Mouse (Mus musculus) ES-Bruce4 (cell line): ENCODE data around the gene Hsf2bp.

ENCODE experiments used
- CTCF ChIP-seq: IDR thresholded peaks from one replicate; pipeline ENCODE4 v1.8.1; 2011; ENCODE audit warnings: low read depth, low read length
- EP300 ChIP-seq: IDR thresholded peaks from 2 replicates; pipeline ENCODE4 v1.6.1; 2011; ENCODE audit warnings: low read depth, low read length; ENCODE audit not compliant: insufficient read depth
- POLR2A ChIP-seq: IDR thresholded peaks from one replicate; pipeline ENCODE4 v1.8.1; 2011; ENCODE audit warnings: low read length; ENCODE audit not compliant: insufficient read depth

DNA sequence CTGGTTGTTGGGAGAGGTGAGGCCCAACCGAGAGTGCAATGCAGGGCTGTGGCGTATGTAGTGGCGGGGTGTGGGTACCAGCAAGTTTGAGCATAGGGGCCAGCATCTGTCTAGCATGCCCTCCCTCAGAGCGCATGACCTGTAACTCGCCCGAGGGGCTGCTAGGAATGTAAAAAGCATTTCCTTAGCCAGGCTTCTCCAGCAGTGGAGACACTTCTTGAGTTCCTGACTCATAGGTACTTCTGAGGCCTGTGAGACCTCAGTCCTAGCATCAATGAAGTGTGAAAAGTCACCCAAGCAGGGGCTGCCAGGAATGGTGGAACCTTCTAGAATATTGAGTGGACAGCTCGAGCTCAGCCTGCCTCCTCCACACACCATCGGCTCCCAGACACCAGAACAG, 117.8 kb downstream of the Hsf2bp start:
- TF ChIP-seq POLR2A (no peak), CTCF (no peak), EP300 (no peak)
